Mouse (Mus musculus): ENCODE results near the gene Col1a2. TPM values are rescaled to one million over a fixed set of nuclear protein-coding genes. Genes with fewer than 3 reads are reported as not detected.

Gene Col1a2
- polyA plus RNA-seq, 1 experiment from 2014 or later: 384 TPM

DNA sequence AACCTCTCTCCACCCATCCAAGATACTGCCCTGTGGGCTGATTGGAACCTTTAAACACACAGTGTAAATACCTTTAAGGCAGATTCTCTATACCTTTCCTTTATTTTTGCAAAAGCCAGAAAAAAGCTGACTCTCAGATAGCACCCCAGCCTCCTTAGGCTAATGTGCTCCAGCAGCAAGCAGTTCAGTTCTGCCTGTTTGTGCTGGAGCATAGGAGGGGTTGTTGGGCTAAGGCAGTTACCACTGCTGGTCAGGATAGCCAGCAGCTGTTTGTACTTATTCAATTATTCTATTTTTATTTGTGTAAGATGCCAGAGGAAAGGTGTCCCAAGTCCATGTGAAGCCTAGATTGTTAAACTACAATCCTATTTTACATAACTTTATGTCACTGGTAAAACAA, 57.0 kb downstream of the Col1a2 start:
- no peak overlapping the region for H3K27ac ChIP-seq
- no peaks in the 10 kb centered on the region for H3K27me3 ChIP-seq
- H3K4me2 ChIP-seq (replicated peaks): no peak overlapping the region
- no peak overlapping the region for H3K9ac ChIP-seq
- H3K9me3 ChIP-seq (replicated peaks): no peaks in the 10 kb centered on the region
- H3K4me1 ChIP-seq: peaks cover 11% of the 10 kb centered on the region
- ATAC-seq (ENCODE audit: low FRiP score): no peak
- H3K36me3 ChIP-seq: no peaks in the 10 kb centered on the region
- no peak overlapping the region for H3K4me3 ChIP-seq

DNA sequence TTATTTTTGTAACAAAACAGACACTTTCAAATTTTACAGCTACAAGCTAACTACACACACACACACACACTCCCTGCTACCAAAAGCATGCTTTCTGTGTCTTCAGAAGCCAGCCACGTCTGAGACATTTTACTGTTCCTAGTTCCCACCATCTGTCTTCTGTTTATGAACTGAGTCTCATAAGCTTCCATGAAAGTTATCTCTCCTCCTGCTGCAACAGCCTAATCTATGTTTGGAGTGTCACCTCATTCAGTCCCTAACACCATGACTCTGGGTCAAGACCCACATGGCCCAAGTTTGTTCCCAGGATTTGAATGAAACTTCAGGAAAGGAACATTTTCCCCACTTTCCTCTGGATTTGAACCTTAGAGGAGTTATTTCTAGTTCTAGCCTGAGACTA, 57.8 kb downstream of the Col1a2 start:
- Histone ChIP-seq H3K9ac (no peak overlapping the region), H3K27me3 (no peaks in the 10 kb centered on the region), H3K4me2 (replicated peaks) (no peak overlapping the region), H3K9me3 (replicated peaks) (no peaks in the 10 kb centered on the region), H3K27ac (no peak overlapping the region), H3K4me1 (peaks cover 9% of the 10 kb centered on the region), H3K4me3 (no peak overlapping the region), H3K36me3 (no peaks in the 10 kb centered on the region)
- no peak for ATAC-seq (ENCODE audit: low FRiP score)
- 54% methylated on average over 1 of the region's 1 CpGs for WGBS

DNA sequence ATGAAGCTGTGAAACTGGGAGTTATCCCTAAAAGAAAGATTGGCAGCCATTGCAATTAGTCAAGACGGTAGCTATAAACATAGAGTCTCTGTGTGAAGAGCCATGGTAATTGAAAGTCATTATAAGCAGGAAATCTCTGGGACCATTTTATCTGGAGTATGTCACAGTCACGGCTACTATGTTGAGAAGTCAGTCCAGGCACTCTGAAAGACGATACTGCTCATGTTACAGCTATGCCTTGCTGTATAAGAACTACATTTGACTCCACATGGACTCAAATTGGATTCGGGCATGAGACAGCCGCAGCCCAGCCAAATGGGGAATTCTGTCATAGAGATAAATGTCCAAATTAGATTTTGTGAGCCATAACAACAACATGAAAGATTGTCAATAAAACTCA, 58.9 kb downstream of the Col1a2 start:
- H3K9ac ChIP-seq: no peak overlapping the region
- H3K36me3 ChIP-seq: no peaks in the 10 kb centered on the region
- no peaks in the 10 kb centered on the region for H3K27me3 ChIP-seq
- no peak for ATAC-seq (ENCODE audit: low FRiP score)
- H3K9me3 ChIP-seq (replicated peaks): no peaks in the 10 kb centered on the region
- H3K4me2 ChIP-seq (replicated peaks): no peak overlapping the region
- no peak overlapping the region for H3K4me3 ChIP-seq
- peaks cover 6% of the 10 kb centered on the region for H3K4me1 ChIP-seq
- H3K27ac ChIP-seq: no peak overlapping the region
- 86% methylated on average over 5 of the region's 5 CpGs for WGBS

DNA sequence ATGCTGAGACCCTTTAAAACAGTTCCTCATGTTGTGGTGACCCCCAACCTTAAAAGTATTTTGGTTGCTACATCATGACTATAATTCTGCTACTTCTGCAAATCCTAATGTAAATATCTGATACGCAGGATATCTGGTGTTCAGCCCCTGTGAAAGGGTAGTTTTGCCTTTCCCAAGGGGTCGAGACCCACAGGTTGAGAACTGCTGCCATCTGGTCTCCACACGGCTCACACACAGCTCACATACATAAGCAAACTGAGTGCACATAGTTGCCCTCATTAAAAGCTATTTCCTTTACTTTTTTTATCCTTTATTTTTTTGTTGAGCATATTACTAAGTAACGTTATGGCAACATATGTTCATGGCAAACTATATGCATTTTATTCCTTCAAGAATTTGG, 65.8 kb downstream of the Col1a2 start:
- no peaks in the 10 kb centered on the region for H3K27me3 ChIP-seq
- H3K4me3 ChIP-seq: no peak overlapping the region
- no peak overlapping the region for H3K4me2 ChIP-seq (replicated peaks)
- H3K9me3 ChIP-seq (replicated peaks): no peaks in the 10 kb centered on the region
- no peaks in the 10 kb centered on the region for H3K4me1 ChIP-seq
- ATAC-seq (ENCODE audit: low FRiP score): no peak
- H3K36me3 ChIP-seq: no peaks in the 10 kb centered on the region
- 68% methylated on average over 4 of the region's 4 CpGs for WGBS
- no peak overlapping the region for H3K9ac ChIP-seq
- H3K27ac ChIP-seq: no peak overlapping the region

DNA sequence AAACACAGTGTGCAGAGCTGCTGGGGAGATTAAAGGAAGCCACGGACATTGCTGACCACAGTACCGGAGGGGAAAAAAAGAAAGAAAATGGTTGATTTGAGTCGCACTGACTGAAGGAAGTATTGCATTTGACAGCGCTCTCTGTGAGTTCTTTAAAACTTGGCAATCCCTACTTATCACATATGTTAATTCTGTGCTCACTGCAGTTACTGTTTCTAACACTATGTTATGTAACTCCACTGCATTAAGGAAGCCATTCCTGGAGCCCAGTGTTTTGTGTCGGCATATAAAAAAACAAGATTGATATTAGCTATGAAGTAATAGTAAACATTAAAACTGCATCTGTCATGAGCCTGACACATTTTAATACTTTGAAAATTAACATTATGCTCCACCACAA, 73.1 kb downstream of the Col1a2 start:
- H3K9ac ChIP-seq: no peak overlapping the region
- H3K4me2 ChIP-seq (replicated peaks): no peak overlapping the region
- H3K27ac ChIP-seq: no peak overlapping the region
- no peaks in the 10 kb centered on the region for H3K36me3 ChIP-seq
- no peaks in the 10 kb centered on the region for H3K9me3 ChIP-seq (replicated peaks)
- no peak overlapping the region for H3K4me3 ChIP-seq
- 78% methylated on average over 5 of the region's 5 CpGs for WGBS
- H3K27me3 ChIP-seq: no peaks in the 10 kb centered on the region
- no peaks in the 10 kb centered on the region for H3K4me1 ChIP-seq
- ATAC-seq (ENCODE audit: low FRiP score): no peak

DNA sequence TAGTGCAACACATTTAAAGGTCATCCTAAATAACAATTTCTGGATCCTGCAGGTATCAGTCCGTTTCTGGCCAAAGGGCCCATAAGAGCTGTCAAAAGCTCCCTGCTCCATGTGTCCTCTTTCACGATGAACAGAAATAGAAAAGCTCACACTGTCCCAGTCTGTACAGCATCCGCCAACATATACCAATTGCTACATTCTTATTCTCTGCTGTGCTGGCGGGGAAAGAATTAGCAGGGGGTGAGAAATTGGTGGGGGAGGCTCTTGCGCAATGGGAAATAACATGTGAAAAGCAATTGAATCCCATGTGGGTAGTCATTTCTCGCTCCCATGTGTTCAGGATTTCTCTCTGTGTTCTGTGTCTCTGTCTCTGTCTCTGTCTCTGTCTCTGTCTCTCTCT, 73.7 kb downstream of the Col1a2 start:
- H3K4me1 ChIP-seq: no peaks in the 10 kb centered on the region
- WGBS: 88% methylated on average over 6 of the region's 6 CpGs
- H3K4me3 ChIP-seq: no peak overlapping the region

DNA sequence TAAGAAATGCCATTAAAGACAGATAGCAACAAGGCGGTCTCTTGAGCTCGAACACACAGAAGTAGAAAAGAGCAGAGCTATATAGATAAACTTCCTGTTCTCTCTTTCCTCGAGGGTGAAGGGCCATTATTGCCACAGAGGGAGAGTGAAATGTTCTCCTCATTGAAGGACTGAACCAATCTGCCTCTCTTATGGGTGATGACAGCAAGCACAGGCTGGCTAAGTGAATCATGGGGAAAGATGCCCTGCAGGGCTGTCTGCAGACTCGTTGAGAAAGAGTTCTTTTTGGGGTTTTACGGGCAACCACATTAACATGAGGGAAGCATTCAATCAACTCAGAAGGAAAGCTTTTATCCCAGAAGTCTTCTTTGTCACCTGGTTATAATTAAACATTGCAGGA, 75.0 kb downstream of the Col1a2 start:
- Histone ChIP-seq H3K4me2 (replicated peaks) (no peak overlapping the region), H3K36me3 (no peaks in the 10 kb centered on the region), H3K4me3 (no peak overlapping the region), H3K9ac (no peak overlapping the region), H3K27me3 (no peaks in the 10 kb centered on the region), H3K27ac (no peak overlapping the region), H3K4me1 (no peaks in the 10 kb centered on the region), H3K9me3 (replicated peaks) (no peaks in the 10 kb centered on the region)
- WGBS: 70% methylated on average over 5 of the region's 5 CpGs
- ATAC-seq (ENCODE audit: low FRiP score): no peak

More for the DNA sequence above, 73.7 kb downstream of the Col1a2 start:
- no peak overlapping the region for H3K9ac ChIP-seq
- H3K4me2 ChIP-seq (replicated peaks): no peak overlapping the region
- H3K27ac ChIP-seq: no peak overlapping the region
- no peaks in the 10 kb centered on the region for H3K27me3 ChIP-seq
- H3K36me3 ChIP-seq: no peaks in the 10 kb centered on the region
- no peaks in the 10 kb centered on the region for H3K9me3 ChIP-seq (replicated peaks)
- ATAC-seq (ENCODE audit: low FRiP score): no peak

DNA sequence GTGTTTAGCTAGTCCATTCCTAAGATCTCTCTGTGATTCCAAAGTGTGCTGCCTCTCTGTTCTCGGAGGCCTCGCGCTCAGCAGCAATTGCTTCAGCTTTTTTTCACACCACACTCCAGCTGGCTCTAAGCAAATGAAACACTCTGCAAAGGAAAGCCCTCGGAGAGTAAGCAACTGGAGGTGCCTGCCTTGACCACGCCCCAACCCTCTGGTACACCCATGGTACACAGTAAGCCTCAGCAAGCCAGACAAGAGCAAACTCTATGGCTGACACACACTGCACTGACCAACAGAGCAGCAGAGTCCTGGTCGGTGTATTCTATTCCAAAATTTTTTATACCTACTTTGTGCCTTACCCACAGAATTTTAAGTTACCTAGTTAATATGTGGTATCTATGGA, 78.9 kb downstream of the Col1a2 start:
- ATAC-seq (ENCODE audit: low FRiP score): no peak
- Histone ChIP-seq H3K9ac (no peak overlapping the region), H3K4me2 (replicated peaks) (no peak overlapping the region), H3K9me3 (replicated peaks) (no peaks in the 10 kb centered on the region), H3K27me3 (0 out of 2 replicates have a peak, but pooled peaks cover 2% of the 10 kb centered on the region), H3K27ac (no peak overlapping the region), H3K4me1 (no peaks in the 10 kb centered on the region), H3K36me3 (no peaks in the 10 kb centered on the region), H3K4me3 (no peak overlapping the region)
- 45% methylated on average over 6 of the region's 6 CpGs for WGBS

DNA sequence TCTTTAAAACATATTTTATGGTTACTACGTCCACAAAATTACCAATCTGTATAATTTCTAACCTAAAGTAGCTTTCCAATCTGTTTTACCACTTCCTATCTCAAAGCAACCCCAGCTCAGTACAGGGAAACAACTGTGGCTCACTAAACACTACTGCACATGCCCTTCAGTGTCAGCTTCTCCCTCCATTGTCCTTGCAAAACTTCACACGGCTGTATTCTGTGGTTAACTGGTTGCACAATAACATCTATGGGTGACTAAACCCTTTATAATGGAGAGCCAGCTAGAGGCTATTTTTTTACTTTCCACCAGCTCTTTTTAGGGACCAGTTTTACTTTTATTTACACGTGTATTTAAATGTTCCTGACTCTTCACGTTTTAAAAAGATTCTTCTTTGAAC, 83.3 kb downstream of the Col1a2 start:
- H3K9ac ChIP-seq: no peak overlapping the region
- H3K9me3 ChIP-seq (replicated peaks): no peaks in the 10 kb centered on the region
- H3K4me2 ChIP-seq (replicated peaks): no peak overlapping the region
- 0 out of 2 replicates have a peak, but pooled peaks cover 2% of the 10 kb centered on the region for H3K27me3 ChIP-seq
- no peaks in the 10 kb centered on the region for H3K36me3 ChIP-seq
- WGBS: 70% methylated on average over 4 of the region's 4 CpGs
- no peak overlapping the region for H3K4me3 ChIP-seq
- no peak overlapping the region for H3K27ac ChIP-seq
- ATAC-seq (ENCODE audit: low FRiP score): no peak
- no peaks in the 10 kb centered on the region for H3K4me1 ChIP-seq

DNA sequence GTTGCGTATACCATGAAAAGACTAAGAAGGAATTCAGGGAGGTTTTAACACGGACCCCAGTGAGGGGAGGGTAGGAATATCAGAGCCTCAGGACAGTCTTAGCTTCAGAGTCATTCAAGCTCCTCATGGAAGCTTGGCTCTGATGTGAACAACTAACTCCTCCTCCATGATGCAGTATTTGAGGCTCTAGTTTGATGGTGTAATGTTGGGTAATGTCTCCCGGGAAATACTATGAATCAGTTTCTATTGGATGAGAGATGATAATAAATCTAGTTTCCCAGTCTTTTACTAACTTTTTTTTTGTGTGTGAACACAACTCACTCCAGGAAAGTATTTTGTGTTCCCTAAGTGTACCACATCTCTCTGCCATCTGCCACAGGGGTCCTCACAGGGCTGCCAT, 84.1 kb downstream of the Col1a2 start:
- Histone ChIP-seq H3K4me2 (replicated peaks) (no peak overlapping the region), H3K4me1 (no peaks in the 10 kb centered on the region), H3K9me3 (replicated peaks) (no peaks in the 10 kb centered on the region), H3K9ac (no peak overlapping the region), H3K36me3 (no peaks in the 10 kb centered on the region), H3K27ac (no peak overlapping the region), H3K4me3 (no peak overlapping the region), H3K27me3 (0 out of 2 replicates have a peak, but pooled peaks cover 2% of the 10 kb centered on the region)
- 91% methylated on average over 3 of the region's 3 CpGs for WGBS
- ATAC-seq (ENCODE audit: low FRiP score): no peak

DNA sequence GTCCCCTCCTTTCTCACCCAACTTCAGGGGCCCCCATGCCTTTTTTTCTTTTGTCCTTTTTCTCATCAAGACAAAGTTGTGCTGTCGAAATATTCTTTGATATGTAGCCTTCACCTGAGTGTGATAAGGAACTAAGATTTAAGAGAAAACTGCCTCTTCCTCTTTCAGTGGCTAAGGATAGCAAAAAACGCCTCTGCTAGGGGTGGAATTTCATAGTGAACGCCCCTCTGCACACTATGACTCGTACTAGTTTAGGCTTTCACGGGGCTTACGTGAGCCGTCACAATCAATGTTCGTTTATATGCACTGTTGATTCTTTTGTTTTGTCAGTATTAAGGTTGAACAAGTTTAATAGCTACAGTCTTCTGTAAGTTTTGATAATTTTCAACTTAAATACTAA, 85.5 kb downstream of the Col1a2 start:
- H3K36me3 ChIP-seq: no peaks in the 10 kb centered on the region
- no peak overlapping the region for H3K4me3 ChIP-seq
- no peaks in the 10 kb centered on the region for H3K4me1 ChIP-seq
- H3K9ac ChIP-seq: no peak overlapping the region
- H3K9me3 ChIP-seq (replicated peaks): no peaks in the 10 kb centered on the region
- 0 out of 2 replicates have a peak, but pooled peaks cover 2% of the 10 kb centered on the region for H3K27me3 ChIP-seq
- no peak for ATAC-seq (ENCODE audit: low FRiP score)
- H3K27ac ChIP-seq: no peak overlapping the region
- H3K4me2 ChIP-seq (replicated peaks): no peak overlapping the region
- WGBS: 77% methylated on average over 8 of the region's 8 CpGs

All from hindbrain, embryonic 12.5 days (tissue).